Mouse (Mus musculus) neural tube, embryonic 15.5 days (tissue): ENCODE measurements around the gene Bet1l. TPM values are rescaled to one million over a fixed set of nuclear protein-coding genes. Genes with fewer than 3 reads are reported as not detected.

ENCODE experiments used
- ATAC-seq: fragments of 200-750 bp; cut with Nextera tagmentation; 2 replicates; pipeline ENCODE4 v1.8.0; 2017; ENCODE audit warnings: mild to moderate bottlenecking, moderate TSS enrichment, moderate library complexity; ENCODE audit not compliant: low FRiP score
- H3K27ac ChIP-seq: fragments of 300-500 bp; sonication (generic); replicated peaks from 2 replicates; pipeline ENCODE4 v1.5.1; 2015; ENCODE audit warnings: mild to moderate bottlenecking, inconsistent platforms
- H3K27me3 ChIP-seq: fragments of 300-500 bp; sonication (generic); replicated peaks from 2 replicates; pipeline ENCODE4 v1.6.1; 2015; ENCODE audit warnings: inconsistent platforms
- H3K36me3 ChIP-seq: fragments of 300-500 bp; sonication (generic); 2 replicates; pipeline ENCODE4 v1.6.1; 2015; ENCODE audit warnings: inconsistent platforms
- H3K4me1 ChIP-seq: fragments of 300-500 bp; sonication (generic); 2 replicates; pipeline ENCODE4 v1.6.1; 2015; ENCODE audit warnings: inconsistent platforms
- H3K4me2 ChIP-seq: fragments of 300-500 bp; sonication (generic); 2 replicates; pipeline ENCODE4 v1.6.1; 2015; ENCODE audit warnings: inconsistent platforms, mild to moderate bottlenecking, moderate library complexity
- H3K4me3 ChIP-seq: fragments of 300-500 bp; sonication (generic); replicated peaks from 2 replicates; pipeline ENCODE4 v1.5.1; 2015; ENCODE audit warnings: mild to moderate bottlenecking, inconsistent platforms
- H3K9ac ChIP-seq: fragments of 300-500 bp; sonication (generic); replicated peaks from 2 replicates; pipeline ENCODE4 v1.6.1; 2015; ENCODE audit warnings: mild to moderate bottlenecking, inconsistent platforms
- H3K9me3 ChIP-seq: fragments of 300-500 bp; sonication (generic); replicated peaks from 2 replicates; pipeline ENCODE4 v1.6.1; 2016; ENCODE audit warnings: inconsistent platforms
- whole genome bisulfite sequencing: fragments of 180-500 bp; shearing (Covaris S2); methylation state at CpG from one replicate; pipeline ENCODE4 v1.1.7; 2015; ENCODE audit warnings: mixed read lengths; 5-methylcytosine and 5-hydroxymethylcytosine counted together
- polyA plus RNA-seq: library from polyadenylated mRNA; unstranded; fragments of >200 nt; fragmentation: Nextera tagmentation; extraction: Ambion mirVana; gene quantifications from 2 replicates; pipeline ENCODE4 v1.2.1, GENCODE M21; 2015

Gene Bet1l
- polyA plus RNA-seq, 1 experiment from 2014 or later = 49.1 TPM

- Histone ChIP-seq H3K36me3 (no peaks in the 10 kb centered on the region), H3K27ac (no peak within 1 kb of the TSS), H3K27me3 (peaks cover 37% of the 10 kb centered on the region), H3K9me3 (no peaks in the 10 kb centered on the region), H3K4me2 (no peak within 1 kb of the TSS), H3K9ac (no peak within 1 kb of the TSS), H3K4me1 (no peaks in the 10 kb centered on the region), H3K4me3 (no peak within 1 kb of the TSS)
- 33% methylated on average over 14 of the region's 14 CpGs for WGBS
- peak; percentile 76 for ATAC-seq
These were observed 12.3 kb downstream of the Bet1l start, which contains the start of gene Scgb1c1 for GRCm38 (mm10) chr7:140844905-140845665. Gene Scgb1c1, plus strand, starts transcription at chr7:140845547.

- no peaks in the 10 kb centered on the region for H3K9me3 ChIP-seq
- no peak overlapping the region for H3K4me3 ChIP-seq
- 78% methylated on average over 7 of the region's 7 CpGs for WGBS
- H3K27ac ChIP-seq = no peak overlapping the region
- peaks cover 38% of the 10 kb centered on the region for H3K27me3 ChIP-seq
- no peaks in the 10 kb centered on the region for H3K4me1 ChIP-seq
- H3K4me2 ChIP-seq = no peak overlapping the region
- H3K36me3 ChIP-seq = no peaks in the 10 kb centered on the region
- H3K9ac ChIP-seq = no peak overlapping the region
- ATAC-seq = no peak
These were observed 13.6 kb downstream of the Bet1l start for GRCm38 (mm10) chr7:140843806-140844205.

- Histone ChIP-seq H3K4me1 (no peaks in the 10 kb centered on the region), H3K9ac (no peak overlapping the region), H3K27me3 (peaks cover 35% of the 10 kb centered on the region), H3K36me3 (no peaks in the 10 kb centered on the region), H3K4me2 (no peak overlapping the region), H3K9me3 (no peaks in the 10 kb centered on the region), H3K4me3 (no peak overlapping the region), H3K27ac (no peak overlapping the region)
- no peak for ATAC-seq
- WGBS = 41% methylated on average over 19 of the region's 19 CpGs
These were observed 16.3 kb downstream of the Bet1l start for GRCm38 (mm10) chr7:140840750-140841735.

GRCm38 (mm10) chr7:140839556-140839955 is 17.8 kb downstream of the Bet1l start:
- H3K4me1 ChIP-seq = no peaks in the 10 kb centered on the region
- H3K36me3 ChIP-seq = no peaks in the 10 kb centered on the region
- no peak for ATAC-seq
- no peak overlapping the region for H3K9ac ChIP-seq
- H3K27ac ChIP-seq = no peak overlapping the region
- no peak overlapping the region for H3K4me2 ChIP-seq
- H3K4me3 ChIP-seq = no peak overlapping the region
- no peaks in the 10 kb centered on the region for H3K9me3 ChIP-seq
- peaks cover 35% of the 10 kb centered on the region for H3K27me3 ChIP-seq
- 70% methylated on average over 5 of the region's 5 CpGs for WGBS

- Histone ChIP-seq H3K27ac (no peak overlapping the region), H3K9me3 (no peaks in the 10 kb centered on the region), H3K4me2 (no peak overlapping the region), H3K4me1 (no peaks in the 10 kb centered on the region), H3K4me3 (no peak overlapping the region), H3K9ac (no peak overlapping the region), H3K27me3 (peaks cover 14% of the 10 kb centered on the region), H3K36me3 (no peaks in the 10 kb centered on the region)
- 90% methylated on average over 9 of the region's 9 CpGs for WGBS
- ATAC-seq = no peak
These were observed 20.9 kb downstream of the Bet1l start for GRCm38 (mm10) chr7:140836243-140837115.

- Histone ChIP-seq H3K27me3 (peaks cover 7% of the 10 kb centered on the region), H3K4me2 (no peak overlapping the region), H3K4me1 (no peaks in the 10 kb centered on the region), H3K9me3 (no peaks in the 10 kb centered on the region), H3K36me3 (no peaks in the 10 kb centered on the region), H3K4me3 (no peak overlapping the region), H3K9ac (no peak overlapping the region), H3K27ac (no peak overlapping the region)
- ATAC-seq = no peak
- WGBS = 83% methylated on average over 2 of the region's 2 CpGs
These were observed 21.7 kb downstream of the Bet1l start for GRCm38 (mm10) chr7:140835758-140836087.

GRCm38 (mm10) chr7:140834968-140835757 is 22.2 kb downstream of the Bet1l start, which contains the start of gene Urah:
Gene Urah, plus strand, starts transcription at chr7:140835018.
- Histone ChIP-seq H3K27me3 (0 out of 2 replicates have a peak, but pooled peaks cover 2% of the 10 kb centered on the region), H3K9ac (no peak within 1 kb of the TSS), H3K4me3 (no peak within 1 kb of the TSS), H3K4me2 (no peak within 1 kb of the TSS), H3K9me3 (no peaks in the 10 kb centered on the region), H3K4me1 (no peaks in the 10 kb centered on the region), H3K27ac (no peak within 1 kb of the TSS), H3K36me3 (no peaks in the 10 kb centered on the region)
- no peak for ATAC-seq
- 51% methylated on average over 20 of the region's 20 CpGs for WGBS

- Histone ChIP-seq H3K36me3 (no peaks in the 10 kb centered on the region), H3K4me3 (no peak overlapping the region), H3K9ac (no peak overlapping the region), H3K4me1 (peaks cover 1% of the 10 kb centered on the region; the same call in 1 of the 2 replicates), H3K27me3 (no peaks in the 10 kb centered on the region), H3K9me3 (no peaks in the 10 kb centered on the region), H3K27ac (no peak overlapping the region), H3K4me2 (no peak overlapping the region)
- no peak for ATAC-seq
- 84% methylated on average over 4 of the region's 4 CpGs for WGBS
These were observed 24.0 kb downstream of the Bet1l start for GRCm38 (mm10) chr7:140833341-140833740.

GRCm38 (mm10) chr7:140831447-140831846 is 25.9 kb downstream of the Bet1l start:
- H3K9ac ChIP-seq = no peak overlapping the region
- peaks cover 6% of the 10 kb centered on the region; the same call in 1 of the 2 replicates for H3K4me1 ChIP-seq
- ATAC-seq = no peak
- H3K36me3 ChIP-seq = no peaks in the 10 kb centered on the region
- no peaks in the 10 kb centered on the region for H3K9me3 ChIP-seq
- no peak overlapping the region for H3K4me3 ChIP-seq
- H3K4me2 ChIP-seq = no peak overlapping the region
- H3K27ac ChIP-seq = no peak overlapping the region
- no peaks in the 10 kb centered on the region for H3K27me3 ChIP-seq
- WGBS = 73% methylated on average over 6 of the region's 6 CpGs

GRCm38 (mm10) chr7:140828171-140828881 is 29.1 kb downstream of the Bet1l start:
- Histone ChIP-seq H3K9ac (no peak overlapping the region), H3K4me2 (0 out of 2 replicates have a peak overlapping the region, but pooled peaks have one; percentile 7)

More at GRCm38 (mm10) chr7:140828171-140828881, 29.1 kb downstream of the Bet1l start:
- H3K27ac ChIP-seq = peak overlapping the region; percentile 37; the same call in 1 of the 2 replicates
- no peaks in the 10 kb centered on the region for H3K27me3 ChIP-seq
- no peaks in the 10 kb centered on the region for H3K9me3 ChIP-seq
- no peak for ATAC-seq
- peaks cover 6% of the 10 kb centered on the region; the same call in 1 of the 2 replicates for H3K4me1 ChIP-seq
- H3K4me3 ChIP-seq = no peak overlapping the region
- WGBS = 48% methylated on average over 8 of the region's 8 CpGs
- no peaks in the 10 kb centered on the region for H3K36me3 ChIP-seq
